Comparison of ENCODE assay signal across 18 mouse cellular contexts in the genomic region with DNA sequence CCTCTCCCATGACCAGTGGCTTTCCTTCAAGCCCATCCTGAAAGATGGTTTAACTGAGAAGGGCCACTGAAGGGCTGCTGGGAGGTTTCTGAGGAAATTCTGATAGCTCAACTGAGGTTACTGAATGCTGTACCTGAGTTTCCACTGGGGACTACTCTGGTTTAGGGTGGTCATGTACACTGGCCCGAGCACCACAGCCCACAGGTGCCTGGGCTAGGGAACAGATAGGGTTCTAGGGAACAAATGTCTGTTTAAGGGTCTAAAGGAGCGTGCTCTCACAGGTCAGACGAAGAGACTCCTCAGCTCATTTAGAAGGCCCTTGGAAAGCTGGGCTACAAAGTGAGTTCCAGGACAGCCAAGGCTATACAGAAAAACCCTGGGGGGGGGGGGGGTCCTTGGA. TPM values are rescaled to one million over a fixed set of nuclear protein-coding genes. Genes with fewer than 3 reads are reported as not detected.
DNase-seq lines count a peak whose midpoint lies in the region; ATAC-seq lines count a peak whose summit lies in the region.
"Had no signal": no experiment of that assay in that cellular context is flagged by ENCODE, and none has a peak within 500 bp of the region (broad histone marks: within the 10 kb centered on the region; RNA-seq: fewer than 3 reads in every experiment).

No protein-coding gene starts in this region.

- H3K9me3 ChIP-seq in forebrain, embryonic 15.5 days = no peaks in the 10 kb centered on the region
- no peaks in the 10 kb centered on the region for H3K9me3 ChIP-seq in forebrain, embryonic 14.5 days (replicated peaks; ENCODE audit: control insufficient read depth, low read length)
- no peaks in the 10 kb centered on the region for H3K9me3 ChIP-seq in kidney, embryonic 14.5 days (ENCODE audit: control insufficient read depth, low read length)
- no peaks in the 10 kb centered on the region for H3K9me3 ChIP-seq in embryonic facial prominence, embryonic 12.5 days
- H3K9me3 ChIP-seq in midbrain, embryonic 16.5 days (replicated peaks; ENCODE audit: control insufficient read depth, low read length, poor library complexity, severe bottlenecking) = no peaks in the 10 kb centered on the region
- H3K9me3 ChIP-seq: embryonic facial prominence, embryonic 13.5 days; limb, embryonic 15.5 days had no signal

- no peaks in the 10 kb centered on the region for H3K4me1 ChIP-seq in forebrain, embryonic 15.5 days
- no peaks in the 10 kb centered on the region for H3K4me1 ChIP-seq in forebrain, embryonic 14.5 days (ENCODE audit: control insufficient read depth, insufficient read depth, low read length)
- no peaks in the 10 kb centered on the region for H3K4me1 ChIP-seq in kidney, embryonic 14.5 days (ENCODE audit: control insufficient read depth, insufficient read depth, low read length)
- H3K4me1 ChIP-seq in embryonic facial prominence, embryonic 12.5 days = no peaks in the 10 kb centered on the region
- H3K4me1 ChIP-seq in midbrain, embryonic 16.5 days (ENCODE audit: control insufficient read depth, insufficient read depth, low read length) = no peaks in the 10 kb centered on the region
- H3K4me1 ChIP-seq: embryonic facial prominence, embryonic 13.5 days; limb, embryonic 15.5 days had no signal

- peaks cover 23% of the 10 kb centered on the region; the same call in 1 of the 2 replicates for H3K36me3 ChIP-seq in forebrain, embryonic 15.5 days
- H3K36me3 ChIP-seq in forebrain, embryonic 14.5 days (ENCODE audit: control insufficient read depth, insufficient read depth, low read length) = peaks cover 18% of the 10 kb centered on the region
- H3K36me3 ChIP-seq in kidney, embryonic 14.5 days (ENCODE audit: control insufficient read depth, insufficient read depth, low read length) = peaks cover 9% of the 10 kb centered on the region
- H3K36me3 ChIP-seq in embryonic facial prominence, embryonic 12.5 days = peaks cover 19% of the 10 kb centered on the region
- H3K36me3 ChIP-seq in midbrain, embryonic 16.5 days (ENCODE audit: control insufficient read depth, insufficient read depth, low read length) = no peaks in the 10 kb centered on the region

- no peak overlapping the region for H3K4me2 ChIP-seq in forebrain, embryonic 15.5 days (replicated peaks)
- H3K4me2 ChIP-seq in forebrain, embryonic 14.5 days (ENCODE audit: low read length) = no peak overlapping the region
- no peak overlapping the region for H3K4me2 ChIP-seq in kidney, embryonic 14.5 days (replicated peaks; ENCODE audit: low read depth, low read length)
- H3K4me2 ChIP-seq in embryonic facial prominence, embryonic 12.5 days (replicated peaks) = no peak overlapping the region
- no peak overlapping the region for H3K4me2 ChIP-seq in midbrain, embryonic 16.5 days (ENCODE audit: low read length)
- H3K4me2 ChIP-seq: embryonic facial prominence, embryonic 13.5 days; limb, embryonic 15.5 days had no signal

- no peak overlapping the region for H3K4me3 ChIP-seq in forebrain, embryonic 15.5 days
- no peak overlapping the region for H3K4me3 ChIP-seq in forebrain, embryonic 14.5 days (ENCODE audit: low read depth, low read length)
- no peak overlapping the region for H3K4me3 ChIP-seq in kidney, embryonic 14.5 days (ENCODE audit: low read length)
- H3K4me3 ChIP-seq in embryonic facial prominence, embryonic 12.5 days = no peak overlapping the region
- H3K4me3 ChIP-seq in midbrain, embryonic 16.5 days (ENCODE audit: low read depth, low read length) = no peak overlapping the region
- H3K4me3 ChIP-seq: embryonic facial prominence, embryonic 13.5 days; limb, embryonic 15.5 days had no signal

- DNase-seq in forebrain, embryonic 14.5 days (ENCODE audit: low spot score) = no peak
- no peak for DNase-seq in kidney, adult 18-20 months
- DNase-seq in cerebellum, postnatal 4 days (ENCODE audit: low spot score in 2 of 2) = no peak
- DNase-seq in gastrocnemius, adult 8-10 months (ENCODE audit: low spot score in 2 of 2) = no peak
- DNase-seq: adrenal gland, postnatal 36 days; cerebellum, postnatal 25 days; gastrocnemius, postnatal 36 days; liver, postnatal 0 days; lung, postnatal 4 days; right cerebral cortex, adult 18-20 months; thymus, postnatal 14 days had no signal

- H3K27ac ChIP-seq in forebrain, embryonic 15.5 days (replicated peaks) = no peak overlapping the region
- no peak overlapping the region for H3K27ac ChIP-seq in forebrain, embryonic 14.5 days (ENCODE audit: low read depth, low read length)
- no peak overlapping the region for H3K27ac ChIP-seq in kidney, embryonic 14.5 days (ENCODE audit: low read depth, low read length)
- H3K27ac ChIP-seq in embryonic facial prominence, embryonic 12.5 days = no peak overlapping the region
- H3K27ac ChIP-seq in midbrain, embryonic 16.5 days (ENCODE audit: low read length) = no peak overlapping the region
- H3K27ac ChIP-seq: embryonic facial prominence, embryonic 13.5 days; limb, embryonic 15.5 days had no signal

- no peaks in the 10 kb centered on the region for H3K27me3 ChIP-seq in forebrain, embryonic 15.5 days
- no peaks in the 10 kb centered on the region for H3K27me3 ChIP-seq in forebrain, embryonic 14.5 days (replicated peaks; ENCODE audit: control insufficient read depth, insufficient read depth, low read length)
- no peaks in the 10 kb centered on the region for H3K27me3 ChIP-seq in kidney, embryonic 14.5 days (ENCODE audit: control insufficient read depth, insufficient read depth, low read length)
- no peaks in the 10 kb centered on the region for H3K27me3 ChIP-seq in embryonic facial prominence, embryonic 12.5 days
- H3K27me3 ChIP-seq in midbrain, embryonic 16.5 days (ENCODE audit: control insufficient read depth, insufficient read depth, low read depth, low read length) = no peaks in the 10 kb centered on the region
- H3K27me3 ChIP-seq: embryonic facial prominence, embryonic 13.5 days; limb, embryonic 15.5 days had no signal

- H3K9ac ChIP-seq in forebrain, embryonic 15.5 days (replicated peaks) = no peak overlapping the region
- H3K9ac ChIP-seq in forebrain, embryonic 14.5 days (ENCODE audit: low read length) = no peak overlapping the region
- H3K9ac ChIP-seq in kidney, embryonic 14.5 days (ENCODE audit: low read depth, low read length) = no peak overlapping the region
- H3K9ac ChIP-seq in embryonic facial prominence, embryonic 12.5 days = no peak overlapping the region
- H3K9ac ChIP-seq in midbrain, embryonic 16.5 days (ENCODE audit: low read depth, low read length) = no peak overlapping the region
- H3K9ac ChIP-seq: embryonic facial prominence, embryonic 13.5 days; limb, embryonic 15.5 days; liver, postnatal 0 days had no signal

- ATAC-seq in forebrain, embryonic 15.5 days (replicated peaks) = 0 out of 2 replicates have a peak, but pooled peaks have one; percentile 33
- no peak for ATAC-seq in forebrain, embryonic 14.5 days
- ATAC-seq in kidney, embryonic 14.5 days (ENCODE audit: low FRiP score, low TSS enrichment) = peak; percentile 24; the same call in 1 of the 2 replicates
- peak; percentile 36 for ATAC-seq in embryonic facial prominence, embryonic 12.5 days (ENCODE audit: insufficient number of reproducible peaks, insufficient read depth, low FRiP score, low TSS enrichment)
- 0 out of 2 replicates have a peak, but pooled peaks have one; percentile 21 for ATAC-seq in midbrain, embryonic 16.5 days
- ATAC-seq: activated CD4-positive, CD25-positive, alpha-beta regulatory T cell, adult 4 months; liver, postnatal 0 days had no signal

- 79% methylated on average over 3 of the region's 3 CpGs for WGBS in forebrain, embryonic 15.5 days
- WGBS in forebrain, embryonic 14.5 days = 80% methylated on average over 3 of the region's 3 CpGs
- 84% methylated on average over 3 of the region's 3 CpGs for WGBS in kidney, embryonic 14.5 days
- 82% methylated on average over 3 of the region's 3 CpGs for WGBS in embryonic facial prominence, embryonic 12.5 days
- WGBS in midbrain, embryonic 16.5 days = 84% methylated on average over 3 of the region's 3 CpGs

RNA-seq across cellular contexts. Expression of a gene that starts 19.5 kb away (rescaled TPM):
- polyA plus RNA-seq in forebrain, embryonic 15.5 days (2015; fragmentation: Nextera tagmentation; extraction: Ambion mirVana) = 29.2 and 30.6 TPM in 2 replicates
- polyA plus RNA-seq in forebrain, embryonic 14.5 days (2014; fragmentation: Nextera tagmentation; extraction: Ambion mirVana) = 14.7 and 19.8 TPM in 2 replicates
- polyA plus RNA-seq in kidney, embryonic 14.5 days (2014; fragmentation: Nextera tagmentation; extraction: Ambion mirVana) = 32.4 and 48.4 TPM in 2 replicates
- polyA plus RNA-seq in embryonic facial prominence, embryonic 12.5 days (2016; fragmentation: Nextera tagmentation; extraction: Ambion mirVana) = 51.5 and 59.8 TPM in 2 replicates
- 23.0 and 27.4 TPM in 2 replicates for polyA plus RNA-seq in midbrain, embryonic 16.5 days (2015; fragmentation: Nextera tagmentation; extraction: Ambion mirVana)
- 10 to 100 TPM; 14.8 to 21.3 (median 19.2) TPM for total RNA-seq in gastrocnemius, adult 8-10 months (2022)
